Mouse (Mus musculus) lung, adult 2 months (tissue): ENCODE measurements around the gene Vps39. TPM values are rescaled to one million over a fixed set of nuclear protein-coding genes. Genes with fewer than 3 reads are reported as not detected.

Experiments
- DNase-seq: peaks from one replicate; pipeline ENCODE4 v3.0.0; 2022
- H3K4me1 ChIP-seq: fragments of 200-500 bp; 2 replicates; pipeline ENCODE4 v1.6.1; 2011; ENCODE audit warnings: low read length; ENCODE audit not compliant: control insufficient read depth, insufficient read depth
- H3K4me3 ChIP-seq: fragments of 200-500 bp; replicated peaks from 2 replicates; pipeline ENCODE3; 2011; ENCODE audit warnings: low read depth, mild to moderate bottlenecking, control low read depth, low read length; ENCODE audit errors: extremely low read depth
- CTCF ChIP-seq: fragments of 200-500 bp; IDR thresholded peaks from 2 replicates; pipeline ENCODE4 v1.5.1; 2011; ENCODE audit warnings: mild to moderate bottlenecking, low read length, control low read depth; ENCODE audit not compliant: insufficient read depth
- POLR2A ChIP-seq: fragments of 200-500 bp; IDR thresholded peaks from 2 replicates; pipeline ENCODE4 v1.6.1; 2011; ENCODE audit warnings: low read depth, mild to moderate bottlenecking, control low read depth, low read length, borderline replicate concordance; ENCODE audit errors: extremely low read depth
- WGBS: fragments of 180-500 bp; shearing (Covaris S2); methylation state at CpG from one replicate; pipeline ENCODE4 v1.1.7; 2018; 5-methylcytosine and 5-hydroxymethylcytosine counted together
- polyA plus RNA-seq: library from polyadenylated mRNA; depleted of rRNA; stranded (reverse); fragments of >200 nt; gene quantifications from 2 replicates; pipeline ENCODE4 v1.2.3, GENCODE M21; 2012; rRNA removed

Gene Vps39
- polyA plus RNA-seq, 1 experiment: 27.0 TPM

DNA sequence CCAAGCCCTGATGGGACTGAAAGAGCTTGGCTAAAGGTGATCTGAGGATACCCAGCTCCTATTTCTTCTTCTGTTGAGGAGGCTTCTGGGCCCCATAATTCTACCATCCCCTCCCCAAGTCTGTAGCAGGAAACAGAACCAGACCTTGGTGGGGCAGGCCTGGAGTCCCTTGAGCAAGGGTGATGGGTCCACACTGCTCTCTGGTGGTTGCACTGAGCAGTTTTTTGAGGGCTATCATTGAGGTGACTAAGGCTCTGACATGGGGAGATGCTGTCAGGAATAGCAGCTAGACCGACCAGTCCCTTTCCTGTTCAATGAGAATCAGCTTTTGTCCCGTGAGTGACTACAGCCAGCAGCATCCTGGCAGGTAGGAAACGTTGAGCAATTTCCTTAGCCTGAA, 71.7 kb downstream of the Vps39 start:
- TF ChIP-seq POLR2A (no peak), CTCF (no peak)
- Histone ChIP-seq H3K4me3 (no peak overlapping the region), H3K4me1 (no peaks in the 10 kb centered on the region)
- WGBS: 44% methylated on average over 3 of the region's 3 CpGs
- no peak for DNase-seq

DNA sequence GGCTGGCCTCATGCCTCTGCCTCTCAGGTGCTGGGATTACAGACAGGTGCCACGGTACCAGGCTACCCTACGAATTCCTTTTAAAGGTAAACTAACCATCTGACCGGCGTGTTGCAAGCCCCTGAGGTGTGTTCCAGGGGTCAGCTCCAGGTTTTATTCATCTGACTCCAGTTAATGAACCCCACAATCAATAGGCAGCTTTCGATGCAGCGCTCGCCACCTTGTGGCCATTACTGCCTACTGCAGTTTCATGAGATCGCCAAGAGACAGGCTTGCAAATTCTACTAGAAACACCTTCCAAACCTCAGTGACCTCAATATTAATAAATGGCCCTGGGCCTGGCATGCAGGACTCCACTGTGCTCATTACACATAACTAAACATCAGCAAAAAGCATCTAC, 73.0 kb downstream of the Vps39 start:
- no peaks in the 10 kb centered on the region for H3K4me1 ChIP-seq
- 15% methylated on average over 8 of the region's 8 CpGs for WGBS
- DNase-seq: peak; percentile 51
- TF ChIP-seq CTCF (peak; percentile 84), POLR2A (no peak)
- no peak overlapping the region for H3K4me3 ChIP-seq

DNA sequence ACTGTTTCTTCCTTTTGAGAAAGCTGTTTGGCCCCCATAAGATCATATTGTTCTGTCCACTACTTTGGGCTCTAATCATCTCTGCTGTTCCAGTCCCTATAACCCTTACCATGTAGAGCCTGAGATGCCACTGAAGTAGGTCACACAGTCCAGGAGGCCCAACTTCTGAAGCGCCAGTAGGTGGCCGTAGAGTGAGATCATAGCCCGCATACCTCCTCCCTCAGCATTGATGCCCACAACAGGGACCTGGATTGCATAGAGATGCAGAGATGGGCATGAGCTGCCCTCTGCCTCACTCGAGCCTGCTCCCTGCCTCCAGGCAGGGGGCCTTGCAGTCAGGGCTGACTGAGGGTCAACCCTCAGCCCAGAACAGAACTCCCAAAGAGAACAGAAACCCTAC, 76.0 kb downstream of the Vps39 start:
- H3K4me3 ChIP-seq: no peak overlapping the region
- H3K4me1 ChIP-seq: no peaks in the 10 kb centered on the region
- no peak for TF ChIP-seq CTCF
- no peak for DNase-seq
- 81% methylated on average over 4 of the region's 4 CpGs for WGBS

DNA sequence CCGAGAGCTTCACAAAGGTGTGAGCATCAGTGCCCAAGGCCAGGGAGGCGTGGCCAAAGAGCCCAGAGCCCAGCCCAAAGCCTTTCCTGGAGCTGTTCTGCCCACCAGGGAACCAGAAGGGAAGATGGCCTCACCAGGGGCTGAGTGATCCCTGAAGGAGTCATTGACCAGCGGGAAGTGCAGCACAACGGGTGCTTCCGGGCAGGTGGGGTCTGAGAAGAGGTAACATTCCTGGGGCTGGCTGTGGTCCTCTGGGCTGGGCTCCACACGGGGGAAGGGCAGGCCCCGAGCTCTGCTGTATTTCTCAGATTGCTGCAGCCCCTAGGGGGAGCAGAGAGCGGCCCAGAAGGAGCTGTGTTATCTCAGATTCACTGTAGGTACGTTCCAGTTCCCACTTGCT, 84.3 kb downstream of the Vps39 start:
- DNase-seq: no peak
- 4% methylated on average over 9 of the region's 9 CpGs for WGBS
- Histone ChIP-seq H3K4me3 (no peak overlapping the region), H3K4me1 (no peaks in the 10 kb centered on the region)
- TF ChIP-seq POLR2A (no peak), CTCF (no peak)

Other genes starting within 250 kb of the Vps39 start
- 236 and 247 TPM in 2 replicates for gene Ehd4, start 198.5 kb downstream of the Vps39 start, polyA plus RNA-seq
- 0.24 and 6.3 TPM in 2 replicates for gene Pla2g4e, start 107.8 kb downstream of the Vps39 start, polyA plus RNA-seq
- gene Pla2g4d, start 63.9 kb downstream of the Vps39 start, polyA plus RNA-seq: 2.2 TPM in 1 of 2 replicates, not detected in the other
- gene Pla2g4f, start 39.0 kb downstream of the Vps39 start, polyA plus RNA-seq: 4.4 and 12.4 TPM in 2 replicates
- gene Ganc, start 50.8 kb upstream of the Vps39 start, polyA plus RNA-seq: 10.5 and 16.7 TPM in 2 replicates
- 8.5 and 15.7 TPM in 2 replicates for gene Tmem87a, start 51.0 kb upstream of the Vps39 start, polyA plus RNA-seq
- 0.54 and 3.5 TPM in 2 replicates for gene Capn3, start 102.9 kb upstream of the Vps39 start, polyA plus RNA-seq
- gene Zfp106, start 210.7 kb upstream of the Vps39 start, polyA plus RNA-seq: 48.6 and 51.0 TPM in 2 replicates
- 5.2 and 11.1 TPM in 2 replicates for gene Snap23, start 214.5 kb upstream of the Vps39 start, polyA plus RNA-seq